Mouse (Mus musculus): Measurements from ENCODE around the gene Ntn3.

DNA sequence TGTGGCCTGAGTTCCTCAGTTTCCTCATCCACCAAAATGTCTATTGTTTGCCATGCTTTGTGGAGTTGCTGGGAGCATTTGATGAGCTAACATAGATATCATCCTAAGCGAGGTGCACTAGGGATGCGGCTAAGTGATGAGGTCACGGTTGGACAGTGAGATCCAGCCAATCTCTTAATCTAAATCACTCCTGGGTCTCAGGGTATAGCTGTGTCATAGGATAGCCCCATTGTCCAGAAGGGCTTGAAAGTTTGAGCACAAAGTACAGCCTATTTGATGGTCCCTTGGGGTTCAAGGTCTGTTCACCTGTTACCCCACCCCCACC, 547 bp upstream of the Ntn3 start:
- no peak for TF ChIP-seq POLR2A (IDR thresholded peaks at IDR 0.05; ENCODE audit: insufficient read length, low read depth)
- TF ChIP-seq MYOG (IDR thresholded peaks at IDR 0.05; ENCODE audit: control insufficient read depth in 1 of 3, insufficient read depth in 1 of 3, insufficient read length in 2 of 3, low read depth in 2 of 3), result no peak
- TF ChIP-seq CEBPB (IDR thresholded peaks at IDR 0.05; ENCODE audit: insufficient read depth, poor library complexity, severe bottlenecking), result no peak
- TF ChIP-seq TCF12 (IDR thresholded peaks at IDR 0.05; ENCODE audit: insufficient read depth, poor library complexity, severe bottlenecking), result no peak
- no peak for TF ChIP-seq USF1 (IDR thresholded peaks at IDR 0.05; ENCODE audit: low read depth)
- no peak for TF ChIP-seq MYOD1 (IDR thresholded peaks at IDR 0.05; ENCODE audit: control insufficient read depth in 1 of 3, insufficient read length in 2 of 3, low read depth in 2 of 3)
- TF ChIP-seq MAX (IDR thresholded peaks at IDR 0.05; ENCODE audit: low read depth), result no peak
- TF ChIP-seq POLR2AphosphoS2 (IDR thresholded peaks at IDR 0.05; ENCODE audit: insufficient read length, low read depth), result no peak
- no peak for TF ChIP-seq E2F4 (IDR thresholded peaks at IDR 0.05; ENCODE audit: insufficient read depth)
- no peak for TF ChIP-seq REST (IDR thresholded peaks at IDR 0.05; ENCODE audit: insufficient read depth, insufficient read length)
- no peak for TF ChIP-seq TCF3 (IDR thresholded peaks at IDR 0.05; ENCODE audit: insufficient read length, low read depth)
- no peak for TF ChIP-seq SRF (IDR thresholded peaks at IDR 0.05; ENCODE audit: control insufficient read depth, insufficient read length, low read depth)

Measured in myocyte (in vitro differentiated cells).